Mouse (Mus musculus) embryo, embryonic 11.5 days (tissue): ENCODE measurements around the gene Tigd4.

Experiments
- DNase-seq: peaks from one replicate; pipeline ENCODE4 v3.0.0-alpha.2; 2012; ENCODE audit warnings: low read depth, low spot score

Gene Tigd4

GRCm38 (mm10) chr3:84610183-84610710 lies 16.9 kb downstream of the Tigd4 start:
- no peak for DNase-seq

GRCm38 (mm10) chr3:84615050-84615855 lies 21.9 kb downstream of the Tigd4 start:
- DNase-seq, result no peak

- DNase-seq, result no peak
Measured at GRCm38 (mm10) chr3:84615856-84616225, 22.5 kb downstream of the Tigd4 start.

- DNase-seq, result no peak
Measured at GRCm38 (mm10) chr3:84618627-84619026, 25.3 kb downstream of the Tigd4 start.

GRCm38 (mm10) chr3:84619056-84619455 lies 25.7 kb downstream of the Tigd4 start:
- no peak for DNase-seq

GRCm38 (mm10) chr3:84619725-84620124 lies 26.4 kb downstream of the Tigd4 start:
- DNase-seq, result no peak

GRCm38 (mm10) chr3:84622026-84622425 lies 28.7 kb downstream of the Tigd4 start:
- DNase-seq, result no peak

GRCm38 (mm10) chr3:84631586-84631985 lies 38.2 kb downstream of the Tigd4 start:
- no peak for DNase-seq

GRCm38 (mm10) chr3:84637095-84637494 lies 43.7 kb downstream of the Tigd4 start:
- DNase-seq, result no peak

- DNase-seq, result no peak
Measured at GRCm38 (mm10) chr3:84637890-84638578, 44.7 kb downstream of the Tigd4 start.

GRCm38 (mm10) chr3:84638858-84639257 lies 45.5 kb downstream of the Tigd4 start:
- no peak for DNase-seq

GRCm38 (mm10) chr3:84639767-84640500 lies 46.6 kb downstream of the Tigd4 start:
- DNase-seq, result no peak

- no peak for DNase-seq
Measured at GRCm38 (mm10) chr3:84640536-84640935, 47.2 kb downstream of the Tigd4 start.

- DNase-seq, result no peak
Measured at GRCm38 (mm10) chr3:84641391-84641790, 48.0 kb downstream of the Tigd4 start.

- no peak for DNase-seq
Measured at GRCm38 (mm10) chr3:84642942-84643341, 49.6 kb downstream of the Tigd4 start.

GRCm38 (mm10) chr3:84645156-84646006 lies 52.0 kb downstream of the Tigd4 start:
- DNase-seq, result no peak

GRCm38 (mm10) chr3:84646007-84646290 lies 52.6 kb downstream of the Tigd4 start:
- no peak for DNase-seq

- DNase-seq, result no peak
Measured at GRCm38 (mm10) chr3:84646331-84646845, 53.0 kb downstream of the Tigd4 start.
